Mouse (Mus musculus): Measurements from ENCODE around the gene Bub1b. TPM values are rescaled to one million over a fixed set of nuclear protein-coding genes. Genes with fewer than 3 reads are reported as not detected.
A peak's percentile ranks its signal among the peaks of the same experiment; 100 is the strongest.

Gene Bub1b
- total RNA-seq (2021): 1 to 10 TPM; 2.4 TPM
- long read RNA-seq, partial matches to known transcripts: 1 of 2 reads
- long read RNA-seq, other reads (novel, unspliced or antisense): 1 of 2 reads

GRCm38 (mm10) chr2:118597673-118598568 is at the start of gene Bub1b:
Bub1b (plus strand) TSS chr2:118598211.
- DNase-seq (ENCODE audit: low spot score in 2 of 2): peak; percentile 85 to 93

- DNase-seq (ENCODE audit: low spot score in 2 of 2): no peak
Measured at GRCm38 (mm10) chr2:118548421-118549221, 49.4 kb upstream of the Bub1b start.

GRCm38 (mm10) chr2:118549507-118550473 is 48.2 kb upstream of the Bub1b start, which contains the start of gene Bmf:
Bmf (minus strand) TSS chr2:118549687.
- DNase-seq (ENCODE audit: low spot score in 2 of 2): peak; percentile 87 to 95

- DNase-seq (ENCODE audit: low spot score in 2 of 2): no peak
Measured at GRCm38 (mm10) chr2:118551606-118552005, 46.4 kb upstream of the Bub1b start.

- peak in 1 of 2 experiments; percentile 81 for DNase-seq (ENCODE audit: low spot score in 2 of 2)
Measured at GRCm38 (mm10) chr2:118554356-118554990, 43.5 kb upstream of the Bub1b start.

- no peak for DNase-seq (ENCODE audit: low spot score in 2 of 2)
Measured at GRCm38 (mm10) chr2:118558426-118558825, 39.6 kb upstream of the Bub1b start.

GRCm38 (mm10) chr2:118562015-118562414 is 36.0 kb upstream of the Bub1b start:
- no peak for DNase-seq (ENCODE audit: low spot score in 2 of 2)

- DNase-seq (ENCODE audit: low spot score in 2 of 2): no peak
Measured at GRCm38 (mm10) chr2:118562431-118562830, 35.6 kb upstream of the Bub1b start.

- no peak for DNase-seq (ENCODE audit: low spot score in 2 of 2)
Measured at GRCm38 (mm10) chr2:118567179-118567578, 30.8 kb upstream of the Bub1b start.

- no peak for DNase-seq (ENCODE audit: low spot score in 2 of 2)
Measured at GRCm38 (mm10) chr2:118570939-118571338, 27.1 kb upstream of the Bub1b start.

- DNase-seq (ENCODE audit: low spot score in 2 of 2): no peak
Measured at GRCm38 (mm10) chr2:118572183-118572836, 25.7 kb upstream of the Bub1b start.

- no peak for DNase-seq (ENCODE audit: low spot score in 2 of 2)
Measured at GRCm38 (mm10) chr2:118573135-118573534, 24.9 kb upstream of the Bub1b start.

GRCm38 (mm10) chr2:118586013-118586412 is 12.0 kb upstream of the Bub1b start:
- DNase-seq (ENCODE audit: low spot score in 2 of 2): no peak

GRCm38 (mm10) chr2:118587686-118588085 is 10.3 kb upstream of the Bub1b start:
- DNase-seq (ENCODE audit: low spot score in 2 of 2): no peak

- no peak for DNase-seq (ENCODE audit: low spot score in 2 of 2)
Measured at GRCm38 (mm10) chr2:118591083-118591482, 6.9 kb upstream of the Bub1b start.

- DNase-seq (ENCODE audit: low spot score in 2 of 2): no peak
Measured at GRCm38 (mm10) chr2:118599087-118599486, 1.1 kb downstream of the Bub1b start.

- DNase-seq (ENCODE audit: low spot score in 2 of 2): no peak
Measured at GRCm38 (mm10) chr2:118601599-118602263, 3.7 kb downstream of the Bub1b start.

GRCm38 (mm10) chr2:118604091-118604490 is 6.1 kb downstream of the Bub1b start:
- DNase-seq (ENCODE audit: low spot score in 2 of 2): no peak

GRCm38 (mm10) chr2:118606032-118606431 is 8.0 kb downstream of the Bub1b start:
- peak in 1 of 2 experiments; percentile 14 for DNase-seq (ENCODE audit: low spot score in 2 of 2)

Data from layer of hippocampus, adult 18-20 months (tissue).